Mouse (Mus musculus) heart, postnatal 14 days (tissue): Measurements from ENCODE around the gene Clca1. TPM values are rescaled to one million over a fixed set of nuclear protein-coding genes. Genes with fewer than 3 reads are reported as not detected.

Experiments used
- DNase-seq, 2 experiments: peaks; one replicate each; pipeline ENCODE4 v3.0.0; 2021 to 2022
- intact Hi-C: fragments of 180-260 bp; cut with DNase I; formaldehyde crosslinking; loops from one replicate; pipeline ENCODE4 v1.15.1; 2025
- total RNA-seq, 2 experiments: library from RNA; stranded (reverse); gene quantifications; 2 replicates each; pipeline ENCODE4 v1.2.3; 2021

The Clca1 gene
- total RNA-seq, 2 experiments from 2014 or later: 0.14 TPM; not detected in 1

GRCm38 (mm10) chr3:144966074-144966473 is 66.5 kb downstream of the Clca1 start:
- intact Hi-C loops: no loop called here
- DNase-seq: no peak

Other genes starting within 250 kb of the Clca1 start
- under 1 TPM; 0.31 to 0.59 TPM for gene Clca3a2, start 213.3 kb downstream of the Clca1 start, total RNA-seq
- not detected for gene Clca3b, start 183.4 kb downstream of the Clca1 start, total RNA-seq
- not detected for gene Clca4b, start 100.2 kb downstream of the Clca1 start, total RNA-seq
- not detected for gene Clca4a, start 57.7 kb downstream of the Clca1 start, total RNA-seq
- under 1 TPM; 0.12 to 0.15 TPM for gene Clca2, start 66.7 kb upstream of the Clca1 start, total RNA-seq
- 10 to 100 TPM; 12.0 to 13.8 TPM for gene Odf2l, start 85.8 kb upstream of the Clca1 start, total RNA-seq